Mouse (Mus musculus) ES-E14 (cell line): ENCODE measurements around the gene St3gal5. TPM values are rescaled to one million over a fixed set of nuclear protein-coding genes. Genes with fewer than 3 reads are reported as not detected.

Experiments used
- DNase-seq: peaks from one replicate; pipeline ENCODE4 v3.0.0-alpha.2; 2013; ENCODE audit warnings: low read depth, low spot score
- H3K27ac ChIP-seq: 2 replicates; pipeline ENCODE4 v1.5.1; 2012; ENCODE audit warnings: low read depth, mild to moderate bottlenecking, low read length, moderate library complexity, mixed read lengths; ENCODE audit not compliant: poor library complexity, insufficient read depth, severe bottlenecking
- H3K36me3 ChIP-seq: 2 replicates; pipeline ENCODE4 v1.6.1; 2012; ENCODE audit warnings: mild to moderate bottlenecking, low read length, moderate library complexity, mixed read lengths; ENCODE audit not compliant: control insufficient read depth, poor library complexity, insufficient read depth, severe bottlenecking
- H3K4me1 ChIP-seq, 2 experiments: fragments of 150-350 bp in 1 of 2; sonication (generic) in 1 of 2; 2 replicates each; pipeline ENCODE4 v1.6.1; 2012; ENCODE audit warnings: low read length in 2 of 2, mild to moderate bottlenecking in 1 of 2, mixed read lengths in 1 of 2; ENCODE audit not compliant: control insufficient read depth in 2 of 2, insufficient read depth in 2 of 2, poor library complexity in 1 of 2
- H3K4me3 ChIP-seq, 2 experiments: fragments of 150-350 bp in 1 of 2; sonication (generic) in 1 of 2; 2 replicates each; pipeline ENCODE4 v1.5.1; 2012; ENCODE audit warnings: low read length in 2 of 2, low read depth in 1 of 2, mild to moderate bottlenecking in 1 of 2, mixed read lengths in 1 of 2; ENCODE audit not compliant: insufficient read depth in 1 of 2, poor library complexity in 1 of 2, severe bottlenecking in 1 of 2
- H3K9ac ChIP-seq: 2 replicates; pipeline ENCODE4 v1.6.1; 2012; ENCODE audit warnings: low read depth, mild to moderate bottlenecking, low read length, mixed read lengths; ENCODE audit not compliant: poor library complexity, insufficient read depth, severe bottlenecking
- H3K9me3 ChIP-seq: fragments of 150-350 bp; sonication (generic); 2 replicates; pipeline ENCODE4 v1.6.1; 2012; ENCODE audit warnings: low read depth, mild to moderate bottlenecking, low read length; ENCODE audit not compliant: control insufficient read depth, insufficient read depth
- CHD2 ChIP-seq: IDR thresholded peaks from 2 replicates; pipeline ENCODE4 v1.6.1; 2014; ENCODE audit warnings: mild to moderate bottlenecking, low read depth, low read length, inconsistent platforms
- HCFC1 ChIP-seq: IDR thresholded peaks from 2 replicates; pipeline ENCODE4 v1.6.1; 2012; ENCODE audit warnings: low read length, inconsistent platforms, borderline replicate concordance; ENCODE audit not compliant: insufficient read depth
- MAFK ChIP-seq: IDR thresholded peaks from 2 replicates; pipeline ENCODE4 v1.6.1; 2014; ENCODE audit warnings: mild to moderate bottlenecking, low read depth, low read length, inconsistent platforms; ENCODE audit not compliant: insufficient read depth
- ZC3H11A ChIP-seq: IDR thresholded peaks from 2 replicates; pipeline ENCODE4 v1.6.1; 2012; ENCODE audit warnings: low read depth, mild to moderate bottlenecking, inconsistent platforms, low read length, borderline replicate concordance
- ZNF384 ChIP-seq: IDR thresholded peaks from 2 replicates; pipeline ENCODE4 v1.6.1; 2012; ENCODE audit warnings: low read depth, low read length, inconsistent platforms
- in situ Hi-C, 2 experiments: fragments of 600-800 bp; cut with MboI; formaldehyde crosslinking; loops; one replicate each; pipeline ENCODE4 v1.15.1; 2025; ENCODE audit warnings: low sequenced_read_pairs in 2 of 2, inconsistent platforms in 1 of 2; ENCODE audit not compliant: unreplicated experiment in 2 of 2
- total RNA-seq: library from RNA; depleted of rRNA; stranded (reverse); fragments of 300-350 nt; gene quantifications from 2 replicates; pipeline ENCODE4 v1.2.3, GENCODE M21; 2012

The St3gal5 gene
- total RNA-seq, 1 experiment: 13.3 TPM

GRCm38 (mm10) chr6:72160991-72161390 lies 63.6 kb downstream of the St3gal5 start:
- Histone ChIP-seq H3K4me1 (no peaks in the 10 kb centered on the region), H3K4me3 (no peak overlapping the region), H3K27ac (no peak overlapping the region), H3K36me3 (no peaks in the 10 kb centered on the region), H3K9me3 (no peaks in the 10 kb centered on the region), H3K9ac (no peak overlapping the region)
- in situ Hi-C loops: loop anchor here in 1 of 2 experiments (25.0 kb wide), 1 partner anchor 174 kb away; no protein-coding TSS in a partner anchor
- TF ChIP-seq ZC3H11A: no peak
- no peak for TF ChIP-seq HCFC1
- no peak for TF ChIP-seq CHD2
- no peak for TF ChIP-seq MAFK
- no peak for TF ChIP-seq ZNF384
- no peak for DNase-seq

GRCm38 (mm10) chr6:72161751-72162150 lies 64.4 kb downstream of the St3gal5 start:
- Histone ChIP-seq H3K27ac (no peak overlapping the region), H3K4me1 (no peaks in the 10 kb centered on the region), H3K4me3 (no peak overlapping the region), H3K9ac (no peak overlapping the region), H3K36me3 (no peaks in the 10 kb centered on the region), H3K9me3 (no peaks in the 10 kb centered on the region)
- in situ Hi-C loops: loop anchor here in 1 of 2 experiments (25.0 kb wide), 1 partner anchor 174 kb away; no protein-coding TSS in a partner anchor
- DNase-seq: no peak
- no peak for TF ChIP-seq ZNF384
- no peak for TF ChIP-seq ZC3H11A
- no peak for TF ChIP-seq CHD2
- TF ChIP-seq MAFK: no peak
- TF ChIP-seq HCFC1: no peak

GRCm38 (mm10) chr6:72162155-72162890 lies 64.9 kb downstream of the St3gal5 start:
- Histone ChIP-seq H3K27ac (no peak overlapping the region), H3K4me1 (no peaks in the 10 kb centered on the region), H3K9me3 (no peaks in the 10 kb centered on the region), H3K9ac (no peak overlapping the region), H3K36me3 (no peaks in the 10 kb centered on the region), H3K4me3 (no peak overlapping the region)
- no peak for DNase-seq
- TF ChIP-seq CHD2: no peak
- TF ChIP-seq ZC3H11A: no peak
- no peak for TF ChIP-seq MAFK
- TF ChIP-seq ZNF384: no peak
- TF ChIP-seq HCFC1: no peak
- in situ Hi-C loops: loop anchor here in 1 of 2 experiments (25.0 kb wide), 1 partner anchor 175 kb away; no protein-coding TSS in a partner anchor

- Histone ChIP-seq H3K4me1 (no peaks in the 10 kb centered on the region), H3K27ac (no peak overlapping the region), H3K4me3 (peak overlapping the region in 1 of 2 experiments; percentile 22; a peak in 1 of 4 replicates), H3K36me3 (no peaks in the 10 kb centered on the region), H3K9ac (no peak overlapping the region), H3K9me3 (no peaks in the 10 kb centered on the region)
- TF ChIP-seq MAFK (no peak), HCFC1 (0 out of 2 replicates have a peak, but pooled peaks have one; percentile 36), ZNF384 (no peak), ZC3H11A (peak; percentile 83; the same call in 1 of the 2 replicates)
- DNase-seq: peak; percentile 89
- in situ Hi-C loops: loop anchor here in 1 of 2 experiments (25.0 kb wide), 1 partner anchor 177 kb away; no protein-coding TSS in a partner anchor
Measured at GRCm38 (mm10) chr6:72164321-72165275, 67.2 kb downstream of the St3gal5 start.
